Mouse (Mus musculus) gastrocnemius, adult 2 months (tissue): ENCODE data around the gene Olfr1019. TPM values are rescaled to one million over a fixed set of nuclear protein-coding genes. Genes with fewer than 3 reads are reported as not detected.

Experiments
- DNase-seq: peaks from one replicate; pipeline ENCODE4 v3.0.0; 2022
- H3K27ac ChIP-seq: fragments of 200-600 bp; 2 replicates; pipeline ENCODE4 v1.8.1; 2022; ENCODE audit warnings: mild to moderate bottlenecking
- H3K4me3 ChIP-seq: fragments of 200-600 bp; 2 replicates; pipeline ENCODE4 v1.8.1; 2022; ENCODE audit warnings: mild to moderate bottlenecking, moderate library complexity
- CTCF ChIP-seq: fragments of 200-600 bp; IDR thresholded peaks from 2 replicates; pipeline ENCODE4 v1.8.1; 2022; ENCODE audit warnings: antibody characterized with exemption, mild to moderate bottlenecking, moderate library complexity
- intact Hi-C: fragments of 180-260 bp; cut with DNase I; formaldehyde crosslinking; loops from one replicate; pipeline ENCODE4 v1.15.1; 2025
- long read RNA-seq, 2 experiments: library from polyadenylated mRNA; stranded (forward); transcript quantifications; one replicate each; pipeline ENCODE4 v2.0.0; 2021
- total RNA-seq, 2 experiments: library from RNA; stranded (reverse); gene quantifications; 2 replicates each; pipeline ENCODE4 v1.2.3; 2021

Olfr1019 gene
- not detected for total RNA-seq
- long read RNA-seq, experiment 1, result 0 reads
- long read RNA-seq, experiment 2, result 0 reads

DNA sequence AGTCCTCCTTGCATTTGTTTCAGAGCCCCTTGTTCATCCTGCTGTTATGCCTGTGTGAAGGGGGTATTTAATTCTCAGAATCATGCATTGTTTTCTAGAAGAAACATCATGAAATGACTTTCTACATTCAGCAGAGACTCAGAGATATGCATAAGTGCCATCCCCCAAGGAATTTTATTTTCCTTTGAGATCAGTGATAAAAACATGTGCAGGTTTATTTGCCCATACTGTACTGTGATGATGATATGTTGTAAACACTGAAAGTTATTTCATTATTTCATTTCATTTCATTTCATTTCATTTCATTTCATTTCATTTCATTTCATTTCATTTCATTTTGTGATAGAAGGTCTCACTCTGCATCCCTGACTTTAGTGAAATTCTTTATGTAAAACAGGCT lies at the start of gene Olfr1019:
Gene Olfr1019, minus strand, starts transcription at position 101 of the 400 bp plus-strand sequence.
- no peak for TF ChIP-seq CTCF
- Histone ChIP-seq H3K27ac (no peak within 1 kb of the TSS), H3K4me3 (no peak within 1 kb of the TSS)
- DNase-seq, result no peak
- intact Hi-C loops, result no loop called here

DNA sequence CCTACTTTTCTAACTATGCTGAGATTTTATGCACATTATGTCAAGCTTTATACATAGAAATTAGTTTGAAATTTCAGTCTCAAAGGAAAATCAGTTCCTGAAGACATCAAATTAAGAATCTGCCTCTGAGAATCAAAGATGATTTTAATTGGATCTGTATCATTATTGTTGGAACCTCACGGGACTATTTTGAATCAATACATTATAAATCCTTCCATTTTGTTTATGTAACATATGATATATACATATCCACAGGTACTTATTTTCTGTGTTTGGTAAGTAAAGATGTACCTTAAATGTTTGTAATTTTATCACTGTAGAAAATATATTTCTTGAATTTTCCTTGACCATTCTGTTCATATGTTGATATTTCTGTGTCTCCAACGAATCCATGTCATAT lies 40.1 kb upstream of the Olfr1019 start, which contains the start of gene Olfr1023:
Gene Olfr1023, plus strand, starts transcription at position 301 of the 400 bp plus-strand sequence.
- no peak for TF ChIP-seq CTCF
- Histone ChIP-seq H3K27ac (no peak within 1 kb of the TSS), H3K4me3 (no peak within 1 kb of the TSS)
- DNase-seq, result no peak
- intact Hi-C loops, result no loop called here

GRCm38 (mm10) chr2:85868294-85868693 lies 23.0 kb upstream of the Olfr1019 start, which contains the start of gene Olfr1022:
TSS of gene Olfr1022 (plus strand) at chr2:85868594.
- Histone ChIP-seq H3K4me3 (no peak within 1 kb of the TSS), H3K27ac (no peak within 1 kb of the TSS)
- TF ChIP-seq CTCF, result no peak
- DNase-seq, result no peak
- intact Hi-C loops, result no loop called here

GRCm38 (mm10) chr2:85846730-85847129 lies 1.4 kb upstream of the Olfr1019 start, which contains the start of gene Olfr1020:
TSS of gene Olfr1020 (plus strand) at chr2:85847030.
- Histone ChIP-seq H3K4me3 (no peak within 1 kb of the TSS), H3K27ac (no peak within 1 kb of the TSS)
- no peak for TF ChIP-seq CTCF
- intact Hi-C loops, result no loop called here
- DNase-seq, result no peak

DNA sequence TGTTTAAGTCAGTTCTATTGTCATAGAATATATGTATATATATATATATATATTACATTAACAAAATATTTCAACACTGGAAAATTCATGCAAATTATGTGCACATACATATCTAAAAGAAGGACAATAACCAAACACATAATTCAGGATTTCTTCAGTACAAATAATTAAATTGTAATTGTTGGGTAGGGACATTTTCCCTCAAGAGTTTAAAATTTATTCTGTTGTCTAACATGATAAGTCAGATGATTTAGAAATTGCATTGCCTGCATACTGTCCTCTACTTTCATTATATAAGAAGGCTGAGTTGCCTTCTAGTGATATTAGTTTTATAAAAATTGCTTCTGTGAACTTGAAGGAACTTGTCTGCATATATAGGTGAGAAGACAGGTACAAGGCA lies 27.1 kb downstream of the Olfr1019 start, which contains the start of gene Olfr1018:
Gene Olfr1018, plus strand, starts transcription at position 301 of the 400 bp plus-strand sequence.
- intact Hi-C loops, result no loop called here
- Histone ChIP-seq H3K27ac (no peak within 1 kb of the TSS), H3K4me3 (no peak within 1 kb of the TSS)
- no peak for DNase-seq
- TF ChIP-seq CTCF, result no peak

GRCm38 (mm10) chr2:85804501-85804900 lies 40.8 kb downstream of the Olfr1019 start:
- intact Hi-C loops, result no loop called here

GRCm38 (mm10) chr2:85802444-85802843 lies 42.8 kb downstream of the Olfr1019 start, which contains the start of gene Olfr1016:
TSS of gene Olfr1016 (minus strand) at chr2:85802544.
- no peak for TF ChIP-seq CTCF
- intact Hi-C loops, result no loop called here
- no peak for DNase-seq
- Histone ChIP-seq H3K27ac (no peak within 1 kb of the TSS), H3K4me3 (no peak within 1 kb of the TSS)

More at GRCm38 (mm10) chr2:85804501-85804900, 40.8 kb downstream of the Olfr1019 start:
- Histone ChIP-seq H3K4me3 (no peak overlapping the region), H3K27ac (no peak overlapping the region)
- DNase-seq, result no peak
- TF ChIP-seq CTCF, result no peak

- DNase-seq, result no peak
- intact Hi-C loops, result no loop called here
- H3K4me3 ChIP-seq, result no peak overlapping the region
- no peak overlapping the region for H3K27ac ChIP-seq
- TF ChIP-seq CTCF, result no peak
Observed at GRCm38 (mm10) chr2:85792331-85792730, 53.0 kb downstream of the Olfr1019 start.

Other genes with a start within 250 kb of the Olfr1019 start
- gene Olfr1000, start 233.6 kb downstream of the Olfr1019 start, total RNA-seq, result not detected
- gene Olfr1002, start 194.8 kb downstream of the Olfr1019 start, total RNA-seq, result not detected
- gene Olfr154, start 181.0 kb downstream of the Olfr1019 start, total RNA-seq, result not detected
- not detected for gene Olfr1006, start 166.7 kb downstream of the Olfr1019 start, total RNA-seq
- gene Olfr1008, start 156.1 kb downstream of the Olfr1019 start, total RNA-seq, result not detected
- not detected for gene Olfr1009, start 130.1 kb downstream of the Olfr1019 start, total RNA-seq
- not detected for gene Olfr1012, start 82.7 kb downstream of the Olfr1019 start, total RNA-seq
- gene Olfr1013, start 78.4 kb downstream of the Olfr1019 start, total RNA-seq, result not detected
- not detected for gene Olfr1014, start 72.8 kb downstream of the Olfr1019 start, total RNA-seq
- gene Olfr1015, start 63.5 kb downstream of the Olfr1019 start, total RNA-seq, result not detected
- not detected for gene Olfr1016, start 42.9 kb downstream of the Olfr1019 start, total RNA-seq
- gene Olfr1018, start 27.0 kb downstream of the Olfr1019 start, total RNA-seq, result not detected
- not detected for gene Olfr1020, start 1.5 kb upstream of the Olfr1019 start, total RNA-seq
- gene Olfr1022, start 23.1 kb upstream of the Olfr1019 start, total RNA-seq, result not detected
- gene Olfr1023, start 40.2 kb upstream of the Olfr1019 start, total RNA-seq, result not detected
- gene Olfr1024, start 59.6 kb upstream of the Olfr1019 start, total RNA-seq, result not detected
- gene Olfr1025-ps1, start 69.7 kb upstream of the Olfr1019 start, total RNA-seq, result not detected
- not detected for gene Olfr1026, start 76.1 kb upstream of the Olfr1019 start, total RNA-seq
- gene Olfr1028, start 105.0 kb upstream of the Olfr1019 start, total RNA-seq, result not detected
- gene Olfr1029, start 128.4 kb upstream of the Olfr1019 start, total RNA-seq, result not detected
- not detected for gene Olfr1030, start 133.8 kb upstream of the Olfr1019 start, total RNA-seq
- gene Olfr1031, start 144.8 kb upstream of the Olfr1019 start, total RNA-seq, result not detected
- gene Olfr1032, start 160.1 kb upstream of the Olfr1019 start, total RNA-seq, result not detected
- gene Olfr1033, start 175.2 kb upstream of the Olfr1019 start, total RNA-seq, result under 1 TPM in 1 of 2 experiments, not detected in 1; 0.14 TPM
- gene Olfr1034, start 200.4 kb upstream of the Olfr1019 start, total RNA-seq, result not detected
- not detected for gene Olfr1036, start 228.5 kb upstream of the Olfr1019 start, total RNA-seq
- gene Olfr1037, start 241.9 kb upstream of the Olfr1019 start, total RNA-seq, result not detected